Mouse (Mus musculus): ENCODE results near the gene Itga1.

The Itga1 gene

DNA sequence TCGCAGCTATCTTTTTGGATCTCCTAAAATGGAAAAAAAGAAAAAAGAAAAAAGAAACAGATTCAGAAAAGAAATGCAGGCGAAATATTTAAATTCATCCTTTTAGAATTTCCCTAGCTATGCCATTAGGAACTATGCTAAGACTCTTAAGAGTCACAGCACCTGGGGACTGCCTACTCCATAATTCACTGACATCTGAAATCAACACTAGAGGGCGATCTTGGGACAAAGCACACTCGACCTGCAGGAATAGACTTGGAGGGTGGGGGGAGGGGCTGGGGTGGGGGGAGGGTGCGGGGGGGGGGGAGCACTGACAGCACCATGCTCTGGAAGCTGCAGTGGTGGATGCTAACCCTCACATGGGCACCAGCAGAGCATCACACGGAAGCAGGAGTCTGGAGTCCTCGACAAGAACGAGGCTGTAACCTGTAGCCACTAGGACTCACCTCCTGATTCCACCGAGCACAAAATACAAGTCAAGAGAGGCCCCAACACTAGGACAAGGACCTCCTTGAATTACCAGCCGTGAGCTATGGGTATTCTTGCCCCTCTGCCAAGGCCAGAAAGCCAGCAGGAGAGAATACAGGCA is 120.8 kb downstream of the Itga1 start:
- no peak for DNase-seq

DNA sequence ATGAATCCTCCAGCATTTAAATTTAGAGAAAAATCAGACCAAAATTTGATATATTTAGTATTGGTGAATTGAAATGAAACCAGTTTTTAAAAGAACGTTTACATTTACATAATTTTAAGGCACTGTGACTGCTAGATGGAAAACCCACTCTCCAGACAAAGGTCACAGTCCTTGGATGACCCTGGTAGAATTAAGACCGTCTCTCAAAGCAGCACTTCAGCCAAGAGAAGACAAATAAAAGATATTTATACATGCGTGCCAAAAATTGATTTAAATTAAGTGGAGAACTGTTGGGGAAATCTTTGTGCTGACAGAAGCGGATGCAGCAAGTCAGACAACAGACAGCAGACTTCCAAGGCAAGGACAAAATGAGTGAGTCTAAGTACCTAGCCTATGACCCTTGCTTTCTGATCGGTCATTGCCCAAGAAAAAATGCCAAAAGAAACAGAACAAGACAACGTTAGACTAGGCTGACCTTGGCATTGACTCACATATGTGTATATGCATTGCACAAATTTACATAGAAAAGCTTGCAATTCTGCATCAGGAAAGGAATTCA is 127.2 kb downstream of the Itga1 start:
- no peak for DNase-seq

DNA sequence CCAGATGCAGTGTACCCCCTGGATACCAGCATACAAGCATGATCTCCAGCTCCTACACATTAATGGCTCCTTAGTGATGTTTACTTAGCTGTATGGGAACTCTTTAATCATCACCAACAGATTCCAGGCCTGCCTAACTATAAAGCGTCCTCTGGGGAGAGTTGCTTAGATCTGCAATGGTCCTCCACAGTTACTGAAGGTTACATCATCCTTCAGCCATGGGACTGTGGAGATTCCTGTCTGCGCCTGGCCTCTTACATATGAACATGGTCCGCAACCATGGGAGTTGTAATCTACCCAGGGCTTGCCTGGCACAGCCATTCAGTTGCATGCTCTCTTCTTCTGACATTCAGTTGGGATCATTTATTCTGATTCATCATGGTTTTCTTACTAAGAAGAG is 129.9 kb downstream of the Itga1 start:
- DNase-seq = no peak

DNA sequence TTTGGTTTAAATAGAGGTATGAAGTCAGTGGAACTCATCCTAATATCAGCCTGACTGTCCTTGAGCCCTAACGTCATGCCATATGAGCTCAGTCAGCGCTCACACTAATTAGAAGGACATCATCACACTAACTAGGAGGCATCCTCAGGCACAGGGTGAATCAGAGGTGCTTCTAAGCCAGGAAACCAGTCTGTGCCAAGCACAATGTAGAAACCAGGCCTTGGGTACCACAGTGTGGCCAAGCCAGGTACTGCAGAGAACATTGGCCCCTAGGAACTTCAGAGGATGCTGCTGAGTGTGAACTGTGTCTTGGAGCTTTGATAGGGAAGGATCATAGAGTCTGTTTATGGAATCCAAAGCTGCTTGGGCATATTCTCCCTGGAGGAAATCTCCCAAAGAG is 137.5 kb downstream of the Itga1 start:
- DNase-seq = peak; percentile 79

DNA sequence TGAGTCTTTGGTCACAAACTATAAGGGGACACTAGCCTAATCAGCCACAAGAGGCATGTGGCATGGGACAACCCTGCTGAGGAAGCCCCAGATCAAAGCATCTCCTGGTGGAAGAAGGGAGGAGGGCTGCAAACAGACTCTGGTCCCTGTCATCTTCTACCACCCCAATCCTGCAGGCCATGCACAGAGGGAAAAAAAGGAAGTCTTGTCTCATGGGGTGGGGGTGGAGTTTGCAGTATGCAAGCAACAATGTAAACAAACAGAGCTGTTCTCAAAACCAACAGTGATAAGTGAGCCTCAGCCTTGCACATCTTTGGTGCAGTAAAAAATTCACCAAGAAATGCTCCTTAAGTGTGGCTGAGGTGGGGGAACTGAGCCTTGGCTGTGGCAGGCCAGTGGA is 147.2 kb downstream of the Itga1 start:
- DNase-seq = no peak

DNA sequence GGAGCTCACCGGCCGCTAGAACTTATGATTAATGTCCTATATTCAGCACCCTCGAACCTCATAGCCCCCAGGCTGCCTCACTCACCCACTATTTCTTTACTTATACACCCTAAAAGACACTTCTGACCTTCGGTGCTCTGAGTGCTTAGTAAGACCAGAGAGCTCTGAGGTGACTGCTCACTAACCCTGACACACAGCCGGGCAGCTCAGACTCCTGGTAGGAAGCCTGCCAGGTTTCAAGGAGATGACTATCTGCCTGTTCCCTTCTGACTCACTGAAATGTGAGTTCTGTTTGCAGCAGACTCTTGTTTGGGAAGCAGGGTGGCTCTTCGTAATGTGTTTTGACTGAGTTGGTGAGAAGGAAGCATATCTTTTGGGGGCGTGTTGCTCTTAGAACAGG is 168.2 kb downstream of the Itga1 start:
- no peak for DNase-seq

DNA sequence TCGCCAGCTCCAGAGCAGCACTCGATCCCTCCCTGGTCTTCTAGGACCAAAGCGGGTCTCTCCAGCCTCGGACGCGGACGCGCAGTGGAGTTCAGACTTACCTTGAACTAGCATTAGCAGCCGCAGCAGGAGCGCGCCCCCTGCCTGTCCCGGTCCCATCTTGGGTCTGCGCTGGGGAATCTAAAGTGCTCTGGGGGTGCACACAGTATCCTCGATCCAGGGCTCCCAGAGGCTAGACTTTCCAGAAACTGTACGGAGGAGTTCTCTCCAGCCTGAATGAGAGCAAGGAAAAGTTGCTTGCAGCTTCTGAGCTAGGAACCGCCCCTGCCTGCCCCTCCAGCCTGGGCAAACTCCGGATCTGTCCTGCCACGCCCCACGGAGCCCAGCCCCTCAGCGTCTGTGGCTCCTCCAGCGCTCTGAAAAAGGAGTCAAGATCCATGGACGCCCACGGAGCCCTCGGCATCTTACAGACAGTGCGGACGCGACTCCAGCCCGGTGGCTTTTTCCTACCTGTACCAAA is 169.9 kb downstream of the Itga1 start, which contains the start of gene Itga2:
Gene Itga2 (minus strand): TSS at position 326 of the 520 bp plus-strand sequence.
- peak; percentile 82 for DNase-seq

DNA sequence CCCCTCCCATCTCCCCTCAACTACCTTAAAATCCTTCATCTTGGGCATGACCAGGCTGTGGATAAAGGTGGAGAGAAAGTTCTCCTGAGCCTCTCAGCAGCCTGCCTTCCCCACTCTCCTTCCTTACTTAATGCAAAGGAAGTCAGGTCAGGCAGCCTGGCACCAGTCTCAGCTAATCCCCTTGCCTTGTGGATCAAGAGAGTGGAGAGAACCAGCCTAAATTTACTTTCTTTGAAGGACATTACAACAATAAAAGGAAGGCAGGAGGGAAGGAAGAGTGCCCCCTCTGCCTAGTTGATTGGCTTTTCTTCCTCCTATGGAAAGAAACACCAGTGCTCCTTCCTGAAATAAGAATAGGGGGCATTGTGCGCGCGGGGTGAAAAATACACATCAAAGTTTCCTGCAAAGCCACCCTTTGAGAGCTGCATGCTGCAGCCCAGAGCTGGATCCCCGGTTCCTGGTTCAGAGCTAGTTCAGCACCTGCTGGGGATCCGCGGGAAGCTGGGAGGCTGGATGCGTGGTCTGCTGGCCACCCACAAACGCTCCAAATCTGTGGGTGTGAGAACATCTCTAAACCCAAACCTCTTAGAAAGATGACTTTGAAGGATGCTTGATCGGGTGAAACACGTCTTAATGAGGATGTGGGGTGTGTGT is 170.6 kb downstream of the Itga1 start:
- DNase-seq = peak; percentile 25

DNA sequence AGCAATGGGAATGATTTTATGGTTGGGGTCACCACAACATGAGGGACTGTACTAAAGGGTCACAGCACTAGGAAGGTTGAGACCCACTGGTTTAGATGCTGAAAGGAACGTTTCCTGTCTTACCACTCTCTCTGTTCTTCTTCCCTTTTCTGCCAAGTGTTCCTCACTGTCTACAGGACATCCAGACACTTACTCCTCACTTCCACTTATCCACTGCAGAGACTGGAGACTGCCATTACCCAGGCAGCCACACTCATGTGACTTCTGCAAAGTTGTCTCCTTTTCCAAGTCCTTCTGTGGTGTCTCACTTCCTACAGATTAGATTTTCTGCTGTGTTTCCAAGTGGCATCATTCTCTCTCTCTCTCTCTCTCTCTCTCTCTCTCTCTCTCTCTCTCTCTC is 177.0 kb downstream of the Itga1 start:
- no peak for DNase-seq

DNA sequence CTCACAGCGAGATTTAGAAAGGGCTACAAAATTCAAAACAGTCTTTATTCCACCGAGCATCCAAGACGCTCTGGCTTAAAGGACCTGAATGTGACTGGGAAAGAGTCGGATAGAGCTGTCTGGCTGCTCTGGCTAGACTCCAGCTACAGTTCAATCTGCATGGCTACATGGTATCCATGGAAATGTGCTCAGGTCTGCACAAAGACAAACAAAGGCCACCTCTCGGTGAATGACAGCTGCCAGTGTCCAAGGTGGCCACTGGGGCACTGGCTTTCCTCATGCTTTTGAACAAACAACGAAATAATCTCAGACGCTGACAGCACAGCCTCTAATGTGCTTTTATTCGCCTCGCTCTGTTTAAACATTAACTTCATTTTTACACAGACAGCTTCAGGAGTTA is 178.4 kb downstream of the Itga1 start:
- DNase-seq = no peak

DNA sequence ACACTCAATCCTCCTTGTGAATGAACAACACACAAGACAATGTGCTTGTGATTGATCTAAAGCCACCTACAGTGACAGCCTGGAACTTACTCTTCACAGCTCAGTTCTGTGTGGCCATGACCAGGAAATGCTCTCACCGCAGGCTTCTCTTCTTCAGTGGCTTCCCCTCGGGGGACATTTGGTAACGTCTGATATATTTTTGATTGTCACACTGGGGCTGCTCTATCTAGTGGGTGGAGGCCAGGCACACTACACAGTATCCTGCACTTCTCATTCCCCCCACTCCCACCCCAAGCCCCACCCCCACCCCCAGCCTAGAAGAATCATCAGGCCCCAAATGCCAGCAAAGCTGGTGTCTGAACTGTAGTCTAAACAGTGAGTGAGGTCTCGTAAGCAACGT is 186.0 kb downstream of the Itga1 start:
- DNase-seq = peak; percentile 10

DNA sequence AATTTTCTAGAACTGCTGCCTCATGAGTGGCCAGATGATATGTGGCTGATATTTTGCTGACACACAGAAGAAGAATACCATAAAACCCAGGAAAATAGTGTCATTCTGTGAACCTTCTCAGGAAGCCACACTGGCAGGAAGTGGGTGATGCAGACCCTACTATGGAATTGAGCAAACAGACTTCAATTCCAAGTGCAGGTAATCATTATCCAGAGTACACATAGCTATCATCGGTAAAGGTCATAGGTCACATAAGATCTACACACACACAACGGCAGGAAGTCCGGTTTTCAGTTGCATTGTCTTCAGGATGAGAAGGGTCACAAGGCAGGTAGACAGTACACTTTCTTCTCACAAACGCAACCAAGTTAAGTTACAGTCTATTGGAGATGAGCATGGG is 186.8 kb downstream of the Itga1 start:
- DNase-seq = no peak

DNA sequence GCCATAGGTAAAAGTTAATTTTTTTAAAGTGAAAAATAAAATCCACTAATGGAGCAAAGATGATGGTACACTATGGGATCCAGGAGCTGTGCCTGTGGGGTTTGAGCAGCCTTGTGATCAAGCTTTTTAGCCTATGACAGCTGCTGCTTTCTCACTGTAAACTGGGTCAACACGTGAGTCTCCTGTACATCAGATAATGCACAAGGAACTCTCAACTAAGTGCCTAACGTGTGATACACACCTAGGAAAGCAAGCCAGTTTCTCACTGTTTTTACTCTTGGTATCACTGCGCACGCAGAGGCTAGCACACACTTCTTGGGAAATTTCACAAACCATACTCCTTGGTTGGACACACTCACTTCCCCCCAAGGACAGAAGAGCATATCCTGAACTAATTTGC is 187.2 kb downstream of the Itga1 start:
- no peak for DNase-seq

DNA sequence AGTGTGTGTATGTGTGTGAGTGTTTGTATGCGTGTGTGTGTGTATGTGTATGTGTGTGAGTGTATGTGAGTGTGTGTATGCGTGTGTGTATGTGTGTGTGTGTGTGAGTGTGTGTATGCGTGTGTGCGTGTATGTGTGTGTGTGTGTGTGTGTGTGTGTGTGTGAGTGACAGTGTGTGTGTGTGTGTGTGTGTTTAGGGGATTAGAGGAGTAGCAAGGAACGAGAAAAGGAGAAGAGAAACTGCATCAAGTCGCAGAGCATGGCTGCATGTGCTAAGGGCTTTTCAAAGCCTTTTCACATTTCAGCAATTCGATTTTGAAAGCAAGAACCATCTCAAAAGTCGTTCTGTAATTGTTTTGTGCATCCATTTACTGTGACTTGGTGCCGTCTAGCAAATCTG is 191.1 kb downstream of the Itga1 start:
- DNase-seq = no peak

DNA sequence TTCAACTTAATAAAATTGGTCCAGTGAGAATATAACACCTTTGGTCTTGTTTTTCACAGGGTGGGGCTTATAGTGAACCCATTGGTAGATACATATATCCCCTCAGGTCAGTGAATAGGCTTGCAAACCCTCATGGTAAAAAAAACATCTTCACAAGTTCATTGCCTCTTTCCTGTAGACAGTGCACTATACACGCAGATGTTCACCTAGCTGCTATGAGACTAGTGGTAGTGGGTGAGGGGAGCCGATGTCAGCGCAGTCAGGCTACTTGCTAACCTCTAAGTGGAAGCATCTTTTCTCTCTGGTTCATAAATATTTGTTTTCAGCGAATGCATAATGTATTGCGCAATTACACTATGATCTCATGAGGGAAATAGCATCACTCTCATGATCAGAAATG is 192.2 kb downstream of the Itga1 start:
- no peak for DNase-seq

DNA sequence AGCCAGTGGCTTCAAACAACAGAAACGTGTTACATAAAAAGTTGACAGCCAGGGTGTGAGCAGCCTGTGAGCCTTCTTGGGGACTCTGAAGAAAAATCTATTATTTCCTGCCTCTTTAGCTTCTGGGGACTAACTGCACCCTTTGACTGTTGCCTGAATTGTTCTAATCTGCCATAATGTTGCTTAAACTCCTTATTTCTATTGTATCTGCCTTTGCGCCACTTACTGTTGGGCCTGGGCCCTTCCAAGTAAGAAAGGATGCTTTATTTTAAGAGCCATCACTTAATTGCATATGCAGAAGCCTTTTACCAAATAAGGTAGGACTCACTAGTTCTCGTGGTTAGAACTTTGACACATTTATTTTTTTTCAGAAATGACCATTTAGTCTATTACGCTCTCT is 193.9 kb downstream of the Itga1 start:
- DNase-seq = no peak

Data from thymus, postnatal 4 days (tissue).